Mouse (Mus musculus) cerebellum, adult 11-12 months (tissue): ENCODE measurements at regions not wholly inside any gene's neighbourhood (a gene's known extent, or its start where the extent isn't known, plus 50 kb on each side); places are given as distances from the start of the nearest gene placed in this dataset.

Source experiments
- DNase-seq: peaks from one replicate; pipeline ENCODE4 v3.0.0; 2022

GRCm38 (mm10) chr4:32074399-32075296 lies 110.8 kb downstream of the Map3k7 start:
- DNase-seq = no peak

DNA sequence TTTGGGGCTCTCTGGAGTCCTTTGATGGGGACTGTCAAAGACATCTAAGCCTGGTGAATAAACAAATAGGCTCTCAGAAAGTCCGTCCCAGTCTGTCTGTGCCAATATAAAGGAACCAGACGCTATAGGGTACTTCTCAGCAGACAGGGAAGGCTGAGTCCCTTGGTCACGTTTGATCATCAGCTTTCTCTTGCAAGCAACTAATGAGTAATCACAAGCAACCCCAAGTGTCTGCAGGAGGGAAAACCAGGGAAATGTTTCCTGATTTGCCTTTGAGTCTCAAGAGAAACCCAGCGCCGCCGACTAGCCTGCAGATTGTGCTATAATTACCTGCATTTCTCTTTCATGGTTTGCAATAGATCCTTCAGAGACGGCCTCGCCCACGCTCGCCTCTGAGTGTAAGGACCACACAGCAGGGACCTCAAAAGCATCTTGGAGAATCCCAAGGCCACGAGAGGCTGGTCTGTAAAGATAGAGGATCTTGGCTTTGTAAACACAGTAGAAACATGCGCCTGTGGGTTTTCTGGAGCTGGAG lies 112.6 kb downstream of the Map3k7 start:
- no peak for DNase-seq

DNA sequence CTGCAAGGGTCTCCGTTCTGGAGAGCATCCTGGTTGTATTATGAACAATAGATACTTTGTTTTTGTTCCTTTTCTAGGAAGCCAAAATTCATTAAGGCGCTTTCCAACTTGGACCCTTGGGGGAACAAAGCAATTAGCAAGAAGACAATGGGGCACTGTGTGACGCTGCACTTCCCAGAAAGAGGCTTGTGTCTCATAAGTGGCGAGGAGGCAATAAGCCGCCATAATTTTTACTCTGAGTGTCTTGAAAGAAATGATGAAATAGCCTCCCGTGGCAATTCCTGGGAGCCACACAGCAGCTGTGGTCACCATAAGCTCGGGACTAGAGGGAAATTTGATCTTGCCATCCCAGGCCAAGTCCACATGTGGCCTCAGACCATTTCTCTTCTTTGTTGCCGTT lies 119.6 kb downstream of the Map3k7 start:
- DNase-seq = no peak

DNA sequence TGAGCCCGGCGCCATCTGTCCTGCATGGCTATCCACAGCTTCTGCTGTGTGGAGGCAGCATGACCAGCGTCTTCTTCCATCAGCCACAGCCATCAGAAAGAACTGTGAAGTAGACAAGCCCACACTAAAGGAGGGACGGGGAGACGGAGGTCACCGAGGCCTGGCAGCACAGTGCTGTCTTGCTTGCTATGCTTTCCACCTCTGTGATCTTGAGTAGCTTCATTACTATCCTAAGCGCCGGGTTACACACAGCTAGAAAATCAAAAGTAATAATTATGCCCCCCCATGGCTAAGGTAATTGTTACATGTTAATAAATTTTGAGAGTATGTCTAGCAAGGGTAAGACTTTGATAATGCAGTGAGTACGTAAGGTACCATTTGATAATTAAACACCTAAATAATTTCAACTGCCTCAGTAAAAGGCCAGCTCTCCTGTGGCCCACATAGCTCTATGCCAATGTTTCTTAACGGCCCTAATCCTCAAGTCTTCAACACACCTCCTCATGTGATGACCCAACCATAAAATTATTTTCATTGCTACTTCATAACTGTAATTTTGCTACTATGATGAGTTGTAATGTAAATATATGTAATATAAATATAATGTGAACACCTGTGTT lies 120.5 kb downstream of the Map3k7 start:
- DNase-seq = no peak

- no peak for DNase-seq
Measured at GRCm38 (mm10) chr4:32085040-32085439, 121.1 kb downstream of the Map3k7 start.

GRCm38 (mm10) chr4:32091086-32091485 lies 127.2 kb downstream of the Map3k7 start:
- DNase-seq = no peak

GRCm38 (mm10) chr4:32092320-32093041 lies 128.6 kb downstream of the Map3k7 start:
- no peak for DNase-seq

DNA sequence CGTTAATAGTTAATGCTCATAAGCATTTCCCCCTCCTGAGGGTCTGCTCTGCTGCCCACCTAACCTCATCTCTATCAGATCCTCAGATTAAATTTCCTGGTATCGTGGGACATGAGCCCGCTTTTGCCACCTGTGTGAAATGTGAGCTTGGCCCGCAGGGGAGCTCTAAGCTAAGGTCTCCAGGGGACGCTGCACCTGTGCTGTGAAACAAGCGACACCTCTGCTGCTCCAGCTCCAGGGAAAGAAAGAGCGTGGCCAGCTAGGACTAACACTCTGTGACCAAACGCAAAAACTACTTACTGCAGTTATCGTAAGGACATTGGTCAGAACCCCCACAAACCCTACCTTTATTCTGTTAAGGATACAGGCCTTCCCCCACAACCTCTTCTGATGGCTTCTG lies 134.3 kb downstream of the Map3k7 start:
- DNase-seq = no peak

DNA sequence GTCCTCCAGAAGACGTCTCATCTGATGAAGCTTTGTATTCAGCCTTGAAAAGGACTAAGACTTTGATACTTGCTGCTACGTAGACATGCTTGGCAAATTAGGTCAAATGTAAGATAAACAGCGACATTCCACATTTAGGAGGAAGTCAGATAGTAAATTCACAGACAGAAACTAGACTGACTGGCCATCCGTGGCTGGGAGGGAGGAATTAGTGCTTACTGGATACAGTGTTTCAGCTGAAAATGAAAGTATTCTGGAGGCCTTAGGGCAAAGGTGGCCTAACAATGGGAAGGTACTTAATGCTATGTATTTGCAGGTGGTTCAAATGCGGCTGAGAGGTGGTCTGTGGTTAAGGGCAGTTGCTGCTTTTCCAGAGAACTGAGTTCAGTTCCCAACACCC lies 137.1 kb downstream of the Map3k7 start:
- no peak for DNase-seq

- no peak for DNase-seq
Measured at GRCm38 (mm10) chr4:32106664-32107171, 131.9 kb upstream of the Bach2 start.

GRCm38 (mm10) chr4:32122320-32122719 lies 116.3 kb upstream of the Bach2 start:
- DNase-seq = peak; percentile 6

- no peak for DNase-seq
Measured at GRCm38 (mm10) chr4:32126828-32127227, 111.8 kb upstream of the Bach2 start.

GRCm38 (mm10) chr4:32130594-32130993 lies 108.0 kb upstream of the Bach2 start:
- no peak for DNase-seq

DNA sequence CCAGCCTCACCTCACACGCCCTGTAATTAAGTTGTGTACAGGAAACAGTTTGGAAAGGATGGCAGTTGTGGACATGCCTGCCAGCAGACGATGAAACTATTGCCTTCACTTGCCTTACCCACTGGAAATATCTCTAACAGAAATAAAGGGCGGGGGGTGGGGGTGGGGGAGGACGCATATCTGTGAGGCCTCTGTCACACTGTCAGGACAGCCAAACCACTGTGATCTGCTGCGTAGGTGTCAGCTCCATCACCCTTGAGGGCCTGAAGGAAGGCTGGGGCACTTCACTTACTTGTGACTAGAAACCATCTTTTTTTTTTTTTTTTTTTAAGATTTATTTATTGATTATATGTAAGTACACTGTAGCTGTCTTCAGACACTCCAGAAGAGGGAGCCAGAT lies 106.8 kb upstream of the Bach2 start:
- no peak for DNase-seq

DNA sequence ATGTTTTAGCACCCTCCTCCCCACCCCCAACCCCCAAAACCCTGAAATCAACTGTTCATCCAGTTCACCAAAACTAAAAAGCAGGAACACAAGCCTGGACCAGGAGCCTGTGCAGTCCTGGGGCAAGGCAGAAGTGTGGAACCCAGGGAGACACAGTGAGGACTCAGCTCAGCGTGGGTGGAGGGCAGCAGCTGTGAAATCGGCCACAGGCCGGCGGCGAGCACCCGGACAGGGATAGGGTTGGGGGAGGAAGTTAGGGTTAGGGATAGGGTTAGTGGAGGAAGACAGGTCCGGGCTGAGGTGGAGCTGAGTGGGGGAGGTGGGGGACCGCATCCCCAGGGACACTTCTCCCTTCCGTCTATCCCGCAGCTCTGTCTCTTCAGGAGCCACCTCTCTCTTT lies 102.5 kb upstream of the Bach2 start:
- no peak for DNase-seq

- DNase-seq = no peak
Measured at GRCm38 (mm10) chr4:32137243-32137642, 101.4 kb upstream of the Bach2 start.

- DNase-seq = no peak
Measured at GRCm38 (mm10) chr4:32137966-32138365, 100.6 kb upstream of the Bach2 start.

DNA sequence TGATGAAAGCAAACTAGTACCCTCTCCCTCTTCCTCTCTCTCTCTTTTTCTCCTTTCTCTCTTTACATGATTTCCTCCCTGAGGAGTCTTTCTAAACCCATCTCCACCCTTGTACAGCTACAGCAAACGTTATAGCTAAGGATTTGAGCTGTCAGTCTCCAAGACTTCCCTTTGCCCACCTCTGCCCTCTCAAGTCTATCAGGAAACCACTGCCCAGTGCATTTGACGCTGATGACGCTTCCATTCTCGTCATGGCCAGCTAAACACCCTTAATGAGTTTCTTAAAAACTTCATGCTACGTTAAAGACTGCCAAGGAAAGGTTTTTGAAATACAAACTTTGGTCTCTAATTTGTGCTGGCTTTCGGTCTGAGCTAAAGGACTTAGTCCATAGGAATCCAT lies 99.0 kb upstream of the Bach2 start:
- no peak for DNase-seq

- DNase-seq = no peak
Measured at GRCm38 (mm10) chr4:32140068-32140467, 98.5 kb upstream of the Bach2 start.

- no peak for DNase-seq
Measured at GRCm38 (mm10) chr4:32142198-32142597, 96.4 kb upstream of the Bach2 start.

DNA sequence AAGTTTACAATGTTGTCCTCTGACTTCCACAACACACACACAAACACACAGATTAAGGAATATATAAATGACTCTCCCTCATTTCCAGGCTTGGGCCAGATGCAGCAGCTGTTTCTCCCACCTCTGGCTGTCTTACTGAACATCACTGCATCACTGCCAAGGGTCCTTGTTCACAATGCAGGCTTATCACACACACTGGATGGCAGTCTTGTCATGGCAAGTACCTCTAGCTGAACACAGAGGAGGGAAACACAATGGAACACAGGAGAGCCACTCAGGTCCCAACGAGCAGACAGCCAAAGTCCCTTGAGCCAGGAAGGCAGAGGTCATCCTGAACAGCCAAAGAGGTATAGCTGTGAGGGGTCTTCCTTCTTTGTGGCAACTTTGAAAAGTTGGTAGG lies 91.5 kb upstream of the Bach2 start:
- DNase-seq = no peak

DNA sequence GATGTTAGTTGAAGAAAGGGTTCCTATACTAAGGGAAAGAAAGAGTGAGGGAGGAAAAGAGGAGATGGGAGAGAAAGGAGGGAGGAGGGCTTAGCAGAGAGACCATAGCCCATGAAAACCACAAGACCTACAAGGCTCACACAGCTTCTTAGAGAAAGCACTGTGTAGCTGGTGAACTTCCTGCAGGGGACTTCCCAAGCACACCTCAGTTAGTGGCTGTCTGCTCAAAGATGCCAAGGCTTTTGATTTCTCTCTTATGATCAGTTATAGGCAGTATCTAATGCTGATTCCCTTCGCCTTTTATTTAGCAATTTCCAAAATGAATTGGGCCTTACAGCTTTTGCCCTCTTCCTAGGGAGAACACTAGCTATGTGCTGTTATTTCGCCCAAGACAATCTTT lies 90.0 kb upstream of the Bach2 start:
- DNase-seq = no peak

DNA sequence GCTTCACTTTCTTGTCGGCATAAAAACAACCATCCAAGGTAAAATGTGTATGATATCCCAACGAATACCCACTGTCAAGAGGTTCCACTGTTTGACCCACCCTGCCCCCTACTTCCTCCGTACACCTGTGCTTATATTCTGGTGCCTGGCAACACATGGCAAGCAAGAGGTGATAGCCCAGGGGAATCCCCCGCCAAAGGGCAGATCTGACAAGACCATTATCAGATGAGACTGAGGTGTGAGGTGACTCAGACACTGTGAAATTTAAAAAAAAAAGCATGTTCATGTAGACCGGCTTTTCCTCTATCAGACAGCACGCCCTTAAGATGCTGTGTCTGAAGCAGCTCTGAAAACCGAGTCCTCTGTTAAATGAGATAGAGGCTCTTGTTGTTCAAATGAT lies 89.4 kb upstream of the Bach2 start:
- no peak for DNase-seq
